Mouse (Mus musculus): Measurements from ENCODE around the gene Olfr60. TPM values are rescaled to one million over a fixed set of nuclear protein-coding genes. Genes with fewer than 3 reads are reported as not detected.

Gene Olfr60
- polyA plus RNA-seq (2012) = not detected in 2 replicates

DNA sequence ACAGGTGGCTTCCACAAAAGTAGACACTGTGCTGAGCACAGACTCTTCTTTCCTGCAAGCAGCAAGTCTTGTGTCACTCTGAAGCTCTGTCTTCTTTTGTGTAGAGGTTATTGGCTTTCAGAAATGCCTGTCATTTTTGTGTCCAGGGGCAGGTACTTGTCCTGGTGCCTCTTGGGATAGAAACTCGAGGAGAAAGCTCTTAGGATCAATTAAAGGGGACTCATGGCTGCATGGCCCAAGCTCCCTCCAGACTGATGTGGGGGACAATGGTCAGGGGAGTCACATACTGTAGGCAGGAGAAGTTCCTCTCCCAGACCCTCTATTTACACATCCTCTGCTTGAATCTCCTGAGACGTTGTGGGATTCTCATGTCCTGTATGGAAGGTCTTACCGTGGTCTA, at the start of gene Olfr60:
Gene Olfr60 (minus strand): TSS at position 101 of the 400 bp plus-strand sequence.
- no peak for TF ChIP-seq GATA1 (IDR thresholded peaks at IDR 0.05; ENCODE audit: low read length)

DNA sequence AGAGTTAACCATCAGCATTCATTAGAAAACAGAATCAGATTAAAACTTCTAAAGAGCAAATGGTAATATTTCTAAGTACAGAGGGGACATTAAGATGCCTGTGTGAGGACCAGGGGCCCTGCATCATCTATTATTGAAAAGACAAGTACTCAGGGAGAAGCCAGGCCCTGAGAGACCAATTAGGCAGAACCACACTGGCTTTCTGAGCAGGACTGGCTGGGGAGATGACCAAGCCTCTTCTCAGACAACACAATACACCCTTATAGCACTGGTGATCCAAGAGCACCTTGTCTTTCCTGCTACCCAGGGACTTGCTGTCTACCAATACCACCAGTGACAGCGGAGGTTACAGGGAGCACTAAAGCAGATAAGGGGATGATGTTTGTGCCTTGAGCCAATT, 41.3 kb upstream of the Olfr60 start, which contains the start of gene Olfr531:
Gene Olfr531 (minus strand): TSS at position 101 of the 400 bp plus-strand sequence.
- no peak for TF ChIP-seq GATA1 (IDR thresholded peaks at IDR 0.05; ENCODE audit: low read length)

DNA sequence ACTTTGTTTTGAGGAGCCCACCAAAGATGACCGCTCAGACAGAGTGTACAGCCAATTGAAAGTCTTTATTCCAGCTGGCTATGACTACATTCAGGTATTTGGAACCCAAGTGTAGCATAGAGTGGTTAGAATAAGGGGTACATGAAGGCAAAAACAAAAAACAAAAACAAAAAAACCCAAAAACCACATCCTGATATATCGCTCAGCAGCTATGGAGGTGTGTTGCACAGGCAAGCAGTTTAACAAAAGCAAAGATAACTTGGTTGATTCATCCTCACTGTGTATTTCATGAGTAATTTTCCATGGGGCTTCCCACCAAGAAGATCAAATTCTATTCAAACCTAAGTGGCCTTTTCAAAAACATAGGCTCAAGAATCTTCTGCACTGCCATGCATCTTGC, 15.4 kb upstream of the Olfr60 start:
- TF ChIP-seq GATA1 (IDR thresholded peaks at IDR 0.05; ENCODE audit: low read length) = no peak

DNA sequence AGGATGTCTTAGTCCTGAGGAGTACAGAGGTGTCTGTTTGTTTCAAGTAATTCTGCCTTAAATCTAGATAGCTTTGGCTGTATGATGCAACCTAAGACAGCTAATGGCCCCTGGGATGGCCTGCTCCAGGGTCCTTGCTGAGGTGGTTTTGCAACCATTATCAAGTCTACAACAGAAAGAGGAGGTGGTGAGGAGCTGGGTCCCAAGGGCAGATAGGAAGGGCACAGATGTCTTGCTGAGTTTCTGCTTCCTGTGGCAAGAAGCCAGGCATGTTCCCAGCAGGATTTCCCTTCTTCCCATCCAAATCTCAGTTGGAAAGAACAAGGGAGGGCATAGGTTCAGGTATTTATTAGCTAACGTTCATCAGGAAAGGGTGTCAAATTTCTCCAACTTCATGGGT, 14.8 kb upstream of the Olfr60 start, which contains the start of gene Olfr530:
Gene Olfr530 (minus strand): TSS at position 101 of the 400 bp plus-strand sequence.
- no peak for TF ChIP-seq GATA1 (IDR thresholded peaks at IDR 0.05; ENCODE audit: low read length)

DNA sequence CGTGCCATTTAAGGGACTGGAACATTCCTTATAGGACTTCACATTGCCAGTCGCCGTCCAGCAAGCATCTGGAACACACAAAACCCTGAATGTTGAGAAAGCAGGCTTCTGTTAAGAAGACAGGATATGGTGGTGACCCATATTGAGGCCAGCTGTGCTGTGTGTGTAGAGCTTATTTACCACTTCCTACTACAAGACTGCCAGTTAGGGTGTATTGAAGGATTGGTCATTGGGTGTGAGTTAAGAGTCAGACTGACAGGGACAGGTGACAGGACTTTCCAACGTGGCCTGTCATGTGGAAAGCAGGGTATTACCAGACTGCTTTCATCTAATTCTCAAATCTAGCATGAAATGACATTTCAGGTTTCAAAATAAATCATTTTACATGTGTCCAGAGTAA, 12.8 kb upstream of the Olfr60 start:
- no peak for TF ChIP-seq GATA1 (IDR thresholded peaks at IDR 0.05; ENCODE audit: low read length)

DNA sequence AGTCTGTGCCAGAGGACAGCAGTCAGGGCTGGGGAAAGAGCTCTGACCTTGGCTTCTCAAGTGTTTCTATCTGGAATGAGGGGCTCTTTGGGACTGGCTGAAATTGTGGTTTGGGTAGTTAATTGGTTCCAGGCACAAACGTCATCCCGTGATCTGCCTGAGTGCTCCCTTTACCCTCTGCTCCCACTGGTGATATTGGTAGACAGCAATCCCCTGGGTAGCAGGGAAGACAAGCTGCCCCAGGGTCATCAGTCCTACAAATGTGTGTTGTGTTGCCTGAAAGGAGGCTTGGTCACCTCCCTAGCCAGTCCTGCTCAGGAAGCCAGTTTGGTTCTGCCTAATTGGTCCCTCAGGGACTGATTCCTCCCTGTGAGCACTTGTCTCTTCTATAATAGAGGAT, 27.8 kb downstream of the Olfr60 start, which contains the start of gene Olfr527:
Gene Olfr527 (plus strand): TSS at position 301 of the 400 bp plus-strand sequence.
- TF ChIP-seq GATA1 (IDR thresholded peaks at IDR 0.05; ENCODE audit: low read length) = no peak

DNA sequence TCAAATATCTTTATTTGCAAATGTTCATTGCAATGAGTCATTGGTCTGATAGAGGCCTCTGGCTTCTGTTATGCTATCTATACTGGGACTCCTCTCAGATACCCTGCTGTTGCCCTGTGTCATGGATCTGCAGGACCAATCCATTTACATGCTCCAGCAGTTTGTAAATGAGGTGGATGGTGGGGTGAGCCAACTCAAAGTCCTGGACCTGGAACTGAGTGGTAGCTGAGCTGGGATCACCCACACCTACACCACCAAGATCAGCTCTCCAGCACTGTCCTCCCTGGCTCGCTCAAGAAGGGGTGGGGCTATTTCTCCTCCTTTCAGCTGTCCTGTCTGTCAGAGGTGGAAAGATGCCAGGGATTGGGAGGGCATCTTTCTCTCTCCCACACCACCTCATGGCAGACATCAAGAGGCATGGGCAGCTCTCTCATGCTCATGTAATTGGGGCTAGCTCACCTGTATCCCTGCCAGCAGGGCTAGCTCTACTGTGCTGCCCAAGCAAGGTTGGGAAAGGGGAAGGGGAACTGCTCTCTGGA, 31.6 kb downstream of the Olfr60 start:
- no peak for TF ChIP-seq GATA1 (IDR thresholded peaks at IDR 0.05; ENCODE audit: low read length)

DNA sequence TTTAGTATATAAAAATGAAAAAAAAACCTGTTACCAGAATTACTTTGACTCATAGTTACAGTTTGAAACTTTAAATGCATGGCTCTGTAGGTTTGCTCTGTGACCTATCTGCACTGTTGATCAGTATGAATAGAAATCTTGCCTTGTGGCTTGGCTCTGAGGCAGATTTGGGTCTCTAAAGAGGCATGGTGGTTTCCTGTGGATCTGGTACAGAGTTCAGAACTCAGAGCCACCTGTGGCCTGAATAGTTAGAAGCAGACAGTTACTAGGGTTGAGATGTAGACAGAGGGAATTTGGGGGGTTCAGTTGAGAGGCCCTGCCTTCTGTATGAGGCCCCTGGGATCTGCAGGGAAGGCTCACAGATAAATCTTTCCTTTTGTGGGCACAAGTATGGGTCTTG, 40.3 kb downstream of the Olfr60 start:
- TF ChIP-seq GATA1 (IDR thresholded peaks at IDR 0.05; ENCODE audit: low read length) = no peak

DNA sequence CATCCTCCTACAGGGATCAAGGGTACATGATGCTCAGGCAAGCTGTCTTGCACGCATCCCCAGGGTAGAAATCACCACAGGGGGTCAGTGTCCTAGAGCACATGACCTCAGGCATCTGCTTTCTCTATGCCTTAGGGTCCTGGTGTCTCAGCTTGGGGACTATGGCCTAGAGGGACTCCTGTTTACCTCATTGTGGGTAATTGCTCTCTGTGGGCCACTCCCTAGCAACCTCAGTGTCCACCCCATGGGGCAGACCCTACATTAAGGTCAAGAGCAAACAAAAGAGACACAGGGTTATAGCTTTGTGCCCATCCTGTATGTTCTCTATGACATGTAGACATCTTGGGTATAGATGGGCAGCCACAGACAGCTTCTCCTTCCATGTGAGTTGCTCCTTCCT, 40.9 kb downstream of the Olfr60 start, which contains the start of gene Olfr525:
Gene Olfr525 (plus strand): TSS at position 301 of the 400 bp plus-strand sequence.
- TF ChIP-seq GATA1 (IDR thresholded peaks at IDR 0.05; ENCODE audit: low read length) = no peak

DNA sequence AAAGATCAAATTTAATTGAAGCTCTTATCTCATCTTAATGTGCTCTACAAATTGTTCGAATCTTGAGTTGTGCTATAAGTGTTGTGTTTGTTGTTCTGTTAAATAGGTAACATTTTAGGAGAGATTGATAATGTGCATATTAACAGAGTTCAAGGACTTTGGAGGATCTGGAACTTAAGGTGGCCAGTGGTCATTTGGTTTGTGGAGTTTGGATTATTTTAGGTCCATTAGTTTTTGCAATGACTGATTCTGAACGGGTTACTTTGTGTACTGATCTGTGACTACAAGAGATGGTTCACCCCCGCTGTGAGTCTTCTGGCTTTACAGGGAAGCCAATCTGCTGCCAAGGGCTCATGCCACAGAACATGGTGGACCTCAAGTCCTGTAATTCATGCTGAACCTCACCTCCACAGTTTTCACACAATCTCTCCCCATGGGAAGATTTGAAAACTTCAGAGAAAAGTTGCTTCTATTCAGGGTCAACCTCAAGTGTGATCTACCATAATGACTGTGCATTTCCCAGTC, 41.5 kb downstream of the Olfr60 start:
- no peak for TF ChIP-seq GATA1 (IDR thresholded peaks at IDR 0.05; ENCODE audit: low read length)

DNA sequence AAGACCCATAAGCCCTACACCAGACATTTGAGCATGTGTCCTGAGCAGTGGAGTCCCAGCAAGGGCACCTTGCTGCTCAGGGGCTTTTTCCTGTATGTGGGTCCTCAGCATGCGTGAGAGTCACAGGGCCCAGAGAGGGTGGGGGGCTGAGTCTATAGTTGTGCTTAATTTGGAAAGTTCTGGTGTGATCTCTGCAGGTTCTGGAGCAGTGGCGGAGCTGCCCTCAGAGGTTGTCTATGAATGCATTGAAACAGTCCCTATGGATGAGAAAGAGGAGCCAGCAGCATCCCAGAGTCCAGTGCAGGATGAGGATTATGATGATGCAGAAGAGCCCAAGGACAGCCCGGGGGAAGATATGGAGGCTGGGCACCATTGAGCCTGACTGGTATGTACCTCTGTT, 62.1 kb downstream of the Olfr60 start:
- TF ChIP-seq GATA1 (IDR thresholded peaks at IDR 0.05; ENCODE audit: low read length) = no peak

DNA sequence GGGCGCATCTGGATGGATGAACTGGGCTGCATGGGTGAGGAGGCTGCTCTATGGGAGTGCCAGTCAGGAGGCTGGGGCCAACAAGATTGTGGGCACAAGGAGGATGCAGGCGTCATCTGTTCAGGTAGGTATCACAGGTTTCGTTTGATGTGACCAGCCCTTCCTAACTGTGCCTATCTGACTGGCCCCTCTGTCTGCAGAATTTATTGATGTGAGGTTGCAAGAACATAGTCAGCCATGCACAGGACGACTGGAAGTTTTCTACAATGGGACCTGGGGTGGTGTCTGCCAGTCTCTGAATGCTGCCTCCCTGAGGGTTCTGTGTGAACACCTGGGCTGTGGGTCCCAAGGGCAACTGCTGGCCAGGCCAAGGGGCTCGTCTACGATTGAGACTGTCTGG, 64.6 kb downstream of the Olfr60 start:
- no peak for TF ChIP-seq GATA1 (IDR thresholded peaks at IDR 0.05; ENCODE audit: low read length)

DNA sequence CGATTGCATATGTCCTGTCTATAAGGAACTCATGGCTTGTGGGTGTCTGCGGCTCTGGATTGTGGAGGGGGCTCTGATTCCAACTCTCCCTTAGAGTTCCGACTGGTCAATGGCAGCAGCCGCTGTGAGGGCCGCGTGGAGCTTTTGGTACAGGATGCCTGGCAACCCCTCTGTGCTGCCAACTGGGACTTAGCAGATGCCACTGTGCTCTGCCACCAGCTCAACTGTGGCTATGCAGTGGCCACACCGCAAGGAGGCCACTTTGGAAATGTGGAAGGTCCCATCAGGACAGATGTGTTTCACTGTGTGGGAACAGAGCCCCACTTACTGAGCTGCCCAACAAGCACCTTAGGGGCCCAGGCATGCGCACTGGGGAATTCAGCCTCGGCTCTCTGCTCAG, 65.7 kb downstream of the Olfr60 start:
- TF ChIP-seq GATA1 (IDR thresholded peaks at IDR 0.05; ENCODE audit: low read length) = no peak

Other genes starting within 250 kb of the Olfr60 start
- 1.8 and 5.9 TPM in 2 replicates for gene Paox, start 245.9 kb downstream of the Olfr60 start, polyA plus RNA-seq (2012)
- gene Echs1, start 245.2 kb downstream of the Olfr60 start, polyA plus RNA-seq (2012) = 3.0 and 10.6 TPM in 2 replicates
- gene Mtg1, start 224.1 kb downstream of the Olfr60 start, polyA plus RNA-seq (2012) = 10.4 and 13.4 TPM in 2 replicates
- not detected in 2 replicates for gene Sprn, start 206.8 kb downstream of the Olfr60 start, polyA plus RNA-seq (2012)
- gene Olfr522, start 196.9 kb downstream of the Olfr60 start, polyA plus RNA-seq (2012) = not detected in 2 replicates
- gene Olfr523, start 188.5 kb downstream of the Olfr60 start, polyA plus RNA-seq (2012) = not detected in 2 replicates
- gene Olfr524, start 155.7 kb downstream of the Olfr60 start, polyA plus RNA-seq (2012) = not detected in 2 replicates
- gene Cd163l1, start 143.4 kb downstream of the Olfr60 start, polyA plus RNA-seq (2012) = not detected in 2 replicates
- not detected in 2 replicates for gene 5830411N06Rik, start 114.4 kb downstream of the Olfr60 start, polyA plus RNA-seq (2012)
- not detected in 2 replicates for gene Olfr525, start 40.8 kb downstream of the Olfr60 start, polyA plus RNA-seq (2012)
- not detected in 2 replicates for gene Olfr527, start 27.7 kb downstream of the Olfr60 start, polyA plus RNA-seq (2012)
- not detected in 2 replicates for gene Olfr530, start 14.7 kb upstream of the Olfr60 start, polyA plus RNA-seq (2012)
- not detected in 2 replicates for gene Olfr531, start 41.2 kb upstream of the Olfr60 start, polyA plus RNA-seq (2012)
- gene Olfr532, start 60.0 kb upstream of the Olfr60 start, polyA plus RNA-seq (2012) = not detected in 2 replicates
- not detected in 2 replicates for gene Olfr533, start 101.7 kb upstream of the Olfr60 start, polyA plus RNA-seq (2012)
- gene Olfr535, start 122.5 kb upstream of the Olfr60 start, polyA plus RNA-seq (2012) = not detected in 2 replicates
- not detected in 2 replicates for gene Olfr536, start 145.7 kb upstream of the Olfr60 start, polyA plus RNA-seq (2012)
- gene Olfr538, start 206.2 kb upstream of the Olfr60 start, polyA plus RNA-seq (2012) = not detected in 2 replicates
- not detected in 2 replicates for gene Olfr46, start 239.6 kb upstream of the Olfr60 start, polyA plus RNA-seq (2012)